Mouse (Mus musculus) layer of hippocampus, postnatal 36 days (tissue): ENCODE measurements around the gene Sh2b3. TPM values are rescaled to one million over a fixed set of nuclear protein-coding genes. Genes with fewer than 3 reads are reported as not detected.

ENCODE experiments used
- DNase-seq, 2 experiments: peaks; one replicate each; pipeline ENCODE4 v3.0.0; 2022
- microRNA-seq, 2 experiments: library from miRNA; unstranded; fragments of <30 nt; microRNA quantifications; one replicate each; pipeline ENCODE4 v1.2.0; 2021
- total RNA-seq, 2 experiments: library from RNA; stranded (reverse); gene quantifications; 2 replicates each; pipeline ENCODE4 v1.2.3; 2021

The Sh2b3 gene
- total RNA-seq, 2 experiments from 2014 or later, result 21.6 to 22.1 TPM

DNA sequence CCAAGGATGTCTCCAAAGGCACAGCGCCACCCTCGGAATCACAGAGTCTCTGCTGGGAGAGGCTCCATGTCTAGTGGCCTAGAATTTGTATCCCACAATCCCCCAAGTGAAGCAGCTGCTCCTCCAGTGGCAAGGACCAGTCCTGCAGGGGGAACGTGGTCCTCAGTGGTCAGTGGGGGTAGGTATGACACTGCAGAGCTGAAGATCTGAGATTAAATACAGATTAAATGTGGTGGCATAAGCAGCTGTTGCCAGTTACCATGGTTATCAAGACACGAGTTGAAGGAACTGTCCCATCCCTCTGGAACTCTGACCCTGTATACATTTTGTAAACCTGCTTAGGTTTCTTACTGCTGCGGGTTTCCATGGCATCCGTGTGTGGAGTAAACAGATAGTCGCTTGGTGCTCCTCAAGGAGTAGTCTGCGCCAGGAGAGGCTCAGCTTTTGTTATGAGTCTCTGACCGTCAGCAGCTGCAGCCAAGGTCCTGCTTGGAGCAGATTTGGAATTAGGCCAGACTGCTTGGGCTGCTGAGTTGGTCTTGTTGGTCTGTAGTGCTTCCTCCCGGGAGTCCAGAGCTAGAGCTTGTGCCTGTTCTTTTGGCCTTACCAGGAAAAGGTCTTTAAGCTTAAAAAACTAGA, 53.5 kb downstream of the Sh2b3 start:
- DNase-seq, result no peak

DNA sequence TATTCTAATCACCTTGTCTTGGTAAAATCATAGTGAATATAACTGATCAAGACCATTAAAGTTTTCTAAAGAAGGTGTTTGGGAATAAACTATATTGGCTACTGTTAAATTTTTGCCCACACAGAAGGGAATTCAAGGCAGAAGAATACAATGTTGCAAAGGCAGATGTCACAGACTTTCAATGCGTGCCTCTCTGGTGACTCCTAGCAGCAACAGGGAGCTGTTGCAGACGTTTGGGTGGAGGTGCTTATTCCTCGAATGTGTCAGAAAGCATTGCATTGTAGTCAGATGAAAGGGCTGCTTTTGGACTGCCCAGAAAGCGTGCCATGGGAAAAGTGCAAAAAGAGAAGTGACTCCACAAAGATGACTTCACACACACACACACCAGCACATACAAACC, 55.0 kb downstream of the Sh2b3 start:
- no peak for DNase-seq

DNA sequence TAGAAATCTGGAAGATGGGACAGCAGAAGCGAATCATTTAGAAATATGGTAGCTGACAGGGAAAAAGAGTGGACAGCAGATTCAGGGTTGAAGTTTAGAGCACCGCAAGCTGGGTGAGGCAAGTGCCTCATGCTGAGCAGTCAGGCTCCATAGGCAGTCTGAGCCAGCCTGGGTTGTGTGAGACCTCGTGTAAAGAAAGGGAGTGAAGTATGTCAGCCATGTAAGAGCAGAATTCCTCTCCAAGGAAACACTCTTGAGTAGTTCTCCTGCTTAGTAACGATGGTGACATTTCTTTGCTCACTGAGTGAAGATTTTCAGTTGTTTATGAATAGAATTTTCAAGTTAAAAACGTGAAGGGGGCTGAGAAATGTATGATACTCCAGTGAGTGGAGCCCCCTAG, 57.3 kb downstream of the Sh2b3 start:
- DNase-seq, result no peak

DNA sequence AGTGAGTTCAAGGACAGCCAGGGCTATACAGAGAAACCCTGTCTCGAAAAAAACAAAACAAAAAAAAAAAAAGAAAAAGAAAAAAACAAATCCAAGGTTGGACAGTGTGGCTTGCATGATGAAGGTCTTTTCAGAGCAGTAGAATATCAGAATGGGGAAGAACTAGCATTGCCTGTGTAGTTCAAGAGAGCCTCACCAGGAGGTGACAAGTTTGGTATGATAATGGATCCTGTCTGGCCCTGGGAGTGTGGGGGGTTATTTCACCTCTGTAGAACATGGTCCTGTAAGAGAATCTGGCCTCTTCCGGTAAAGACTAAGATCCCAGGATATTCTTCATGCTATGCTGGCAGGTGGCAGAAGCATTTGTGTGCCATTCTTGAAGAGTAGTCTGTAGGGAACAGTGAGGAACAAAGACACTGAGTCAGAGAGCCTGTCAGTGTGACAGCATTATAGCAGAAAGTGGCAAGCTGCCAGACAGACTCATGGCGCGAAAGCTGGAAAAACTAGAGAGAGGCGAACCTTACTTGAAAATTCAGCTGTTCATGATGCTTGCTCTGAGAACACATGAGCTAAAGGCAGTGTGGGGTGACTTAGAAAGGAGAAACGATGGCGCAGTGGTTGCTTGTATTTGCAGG, 58.8 kb downstream of the Sh2b3 start:
- peak; percentile 63 to 76 for DNase-seq

DNA sequence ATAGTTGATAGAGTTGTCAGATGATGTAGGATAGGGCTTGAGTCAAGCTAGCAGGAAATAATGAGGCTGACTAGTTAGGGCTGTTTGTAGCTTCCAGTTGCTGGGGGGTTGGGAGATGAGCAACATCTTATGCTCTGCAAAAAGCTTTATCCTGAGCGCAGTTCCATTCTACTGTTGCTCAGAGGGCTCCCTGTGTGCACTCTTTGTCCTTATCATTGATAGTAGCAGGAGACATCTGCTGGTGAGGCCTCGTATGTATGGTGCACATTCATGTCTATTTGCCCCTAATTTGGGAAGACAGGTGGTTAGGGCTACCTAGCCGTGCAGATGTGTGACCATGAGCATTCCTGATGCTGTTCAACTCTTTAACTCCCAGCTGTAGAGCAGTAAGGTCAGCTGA, 65.8 kb downstream of the Sh2b3 start:
- no peak for DNase-seq

DNA sequence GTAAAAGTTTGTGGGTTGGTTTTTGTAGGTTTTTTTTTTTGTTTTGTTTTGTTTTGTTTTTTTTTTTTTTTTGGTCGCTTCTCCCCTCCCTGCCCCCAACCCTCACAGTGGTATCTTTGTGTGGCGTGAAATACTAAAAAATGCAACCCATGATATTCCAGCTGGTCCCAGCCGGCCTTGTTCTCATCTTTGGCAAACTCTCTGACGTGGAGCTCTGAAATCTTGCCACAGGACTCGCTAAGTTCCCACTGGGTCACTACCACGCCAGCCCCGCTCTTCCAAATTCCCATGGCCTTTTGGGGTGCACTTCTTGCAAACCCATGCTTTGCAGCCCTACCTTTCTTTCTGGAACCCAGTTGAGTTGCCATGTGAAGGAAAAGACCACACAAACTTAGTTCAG, 67.6 kb downstream of the Sh2b3 start:
- DNase-seq, result no peak

DNA sequence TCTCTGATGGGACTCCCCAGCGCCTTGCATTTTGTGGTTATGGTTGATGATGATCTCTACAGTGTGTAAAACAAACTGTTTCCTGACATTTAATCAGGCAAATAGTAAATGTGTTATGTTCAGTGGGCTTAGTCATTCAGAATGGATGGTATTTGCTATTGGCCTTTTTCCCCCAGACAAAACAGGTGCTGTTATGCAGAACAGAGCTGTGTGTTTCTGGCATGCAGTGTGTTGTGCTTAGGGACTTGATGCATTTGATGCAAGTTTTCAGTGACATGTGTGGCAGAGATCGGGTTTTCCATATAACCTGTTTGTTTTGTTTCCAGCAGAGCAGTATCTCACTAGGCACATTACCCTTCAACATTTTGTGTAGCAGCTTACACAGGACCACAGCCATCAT, 69.9 kb downstream of the Sh2b3 start:
- no peak for DNase-seq

DNA sequence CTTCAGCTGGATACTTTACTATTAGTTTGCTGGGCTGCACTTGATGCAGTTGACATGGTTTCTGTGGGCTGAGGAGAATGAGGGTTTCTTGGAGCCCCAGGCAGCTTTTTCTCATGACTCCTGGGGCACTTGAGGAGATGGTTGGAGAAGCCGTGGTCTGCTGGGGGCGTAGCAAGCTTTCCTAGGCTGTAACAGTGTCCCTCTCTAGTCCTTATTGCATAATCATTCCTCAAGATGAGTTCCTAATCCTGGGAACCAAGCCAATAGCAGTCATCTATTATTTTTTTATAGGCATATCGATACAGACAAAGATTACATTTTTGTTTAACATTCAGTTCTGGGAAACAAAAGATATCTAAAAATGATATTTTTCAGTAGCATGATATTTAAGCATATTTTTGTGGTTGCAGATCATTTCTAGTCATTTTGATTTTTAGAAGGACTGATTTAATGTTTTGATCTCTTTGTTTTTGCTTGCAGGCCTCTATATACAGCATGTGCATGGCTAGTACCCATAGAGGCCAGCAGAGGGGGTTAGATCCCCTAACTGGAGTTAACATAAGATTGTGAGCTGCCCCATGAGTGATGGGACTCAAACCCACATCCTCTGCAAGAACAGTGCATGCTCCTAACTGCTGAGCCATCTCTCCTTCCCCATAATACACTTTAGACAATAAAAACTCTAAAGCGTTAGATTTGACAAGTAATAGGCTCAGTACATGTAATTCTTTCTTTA, 71.2 kb downstream of the Sh2b3 start:
- DNase-seq, result no peak

Small RNA genes within 50 kb of the gene (microRNA-seq; reads per million reads assigned to microRNA genes)
- 3.3 to 5.3 reads per million in 2 experiments for gene Mir7031

Other genes starting within 250 kb of the Sh2b3 start
- 100 to 1,000 TPM; 111 to 121 TPM for gene Aldh2, start 243.8 kb downstream of the Sh2b3 start, total RNA-seq
- gene Acad12, start 218.7 kb downstream of the Sh2b3 start, total RNA-seq, result 1 to 10 TPM; 6.8 to 7.8 TPM
- gene Acad10, start 177.1 kb downstream of the Sh2b3 start, total RNA-seq, result 1 to 10 TPM; 3.7 to 4.1 TPM
- 10 to 100 TPM; 63.6 to 65.5 TPM for gene Brap, start 177.1 kb downstream of the Sh2b3 start, total RNA-seq
- 100 to 1,000 TPM; 184 to 240 TPM for gene Atxn2, start 126.3 kb downstream of the Sh2b3 start, total RNA-seq
- gene Pheta1, start 11.3 kb upstream of the Sh2b3 start, total RNA-seq, result 10 to 100 TPM in 1 of 2 experiments, 1 to 10 TPM in 1; 8.8 to 11.1 TPM
- gene Cux2, start 212.5 kb upstream of the Sh2b3 start, total RNA-seq, result 10 to 100 TPM; 32.7 to 33.8 TPM